Mouse (Mus musculus) kidney, embryonic 14.5 days (tissue): ENCODE data around the gene Spib. TPM values are rescaled to one million over a fixed set of nuclear protein-coding genes. Genes with fewer than 3 reads are reported as not detected.

Experiments used
- ATAC-seq: fragments of 200-750 bp; cut with Nextera tagmentation; 2 replicates; pipeline ENCODE4 v1.8.0; 2017; ENCODE audit warnings: moderate number of reproducible peaks, mild to moderate bottlenecking, moderate TSS enrichment, moderate library complexity; ENCODE audit not compliant: low FRiP score, low TSS enrichment
- H3K27ac ChIP-seq: fragments of 300-500 bp; sonication (generic); 2 replicates; pipeline ENCODE4 v1.5.1; 2014; ENCODE audit warnings: low read depth, mild to moderate bottlenecking, low read length, moderate library complexity, mixed read lengths
- H3K27me3 ChIP-seq: fragments of 300-500 bp; sonication (generic); 2 replicates; pipeline ENCODE4 v1.6.1; 2014; ENCODE audit warnings: mild to moderate bottlenecking, low read length; ENCODE audit not compliant: control insufficient read depth, insufficient read depth
- H3K36me3 ChIP-seq: fragments of 300-500 bp; sonication (generic); 2 replicates; pipeline ENCODE4 v1.6.1; 2014; ENCODE audit warnings: low read length, mixed read lengths; ENCODE audit not compliant: control insufficient read depth, insufficient read depth
- H3K4me1 ChIP-seq: fragments of 300-500 bp; sonication (generic); 2 replicates; pipeline ENCODE4 v1.6.1; 2014; ENCODE audit warnings: low read length, mixed read lengths; ENCODE audit not compliant: control insufficient read depth, insufficient read depth
- H3K4me2 ChIP-seq: fragments of 300-500 bp; sonication (generic); replicated peaks from 2 replicates; pipeline ENCODE4 v1.6.1; 2014; ENCODE audit warnings: low read depth, mild to moderate bottlenecking, low read length
- H3K4me3 ChIP-seq: fragments of 300-500 bp; sonication (generic); 2 replicates; pipeline ENCODE4 v1.5.1; 2014; ENCODE audit warnings: mild to moderate bottlenecking, low read length
- H3K9ac ChIP-seq: fragments of 300-500 bp; sonication (generic); 2 replicates; pipeline ENCODE4 v1.6.1; 2014; ENCODE audit warnings: low read depth, mild to moderate bottlenecking, low read length, moderate library complexity
- H3K9me3 ChIP-seq: fragments of 300-500 bp; sonication (generic); 2 replicates; pipeline ENCODE4 v1.6.1; 2016; ENCODE audit warnings: low read length; ENCODE audit not compliant: control insufficient read depth
- WGBS: fragments of 180-500 bp; shearing (Covaris S2); extraction: QIAGEN DNeasy Blood & Tissue Kit; methylation state at CpG from one replicate; pipeline ENCODE4 v1.1.7; 2014; 5-methylcytosine and 5-hydroxymethylcytosine counted together
- polyA plus RNA-seq: library from polyadenylated mRNA; unstranded; fragments of >200 nt; fragmentation: Nextera tagmentation; extraction: Ambion mirVana; gene quantifications from 2 replicates; pipeline ENCODE4 v1.2.1, GENCODE M21; 2014

Gene Spib
- polyA plus RNA-seq, 1 experiment from 2014 or later, result not detected

DNA sequence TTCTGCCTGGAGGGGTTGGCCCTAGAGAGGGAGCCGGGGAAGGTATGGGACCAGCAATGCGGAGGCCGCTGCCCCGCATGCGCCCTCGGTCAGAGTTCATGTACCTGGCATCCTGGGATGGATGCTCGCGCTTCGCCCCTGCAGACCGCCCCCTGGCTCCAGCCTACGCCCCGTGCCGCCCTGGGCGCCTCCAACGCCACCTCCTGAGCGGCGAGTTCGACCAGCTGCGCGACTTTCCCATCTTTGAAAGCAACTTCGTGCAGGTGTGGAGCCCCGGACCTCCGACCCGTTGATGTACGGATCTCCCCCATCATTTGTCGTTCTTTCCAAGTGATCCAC lies 35.1 kb downstream of the Spib start:
- peak overlapping the region; percentile 79 for H3K4me3 ChIP-seq
- under 1% methylated on average over 26 of the region's 26 CpGs for WGBS
- H3K27me3 ChIP-seq, result no peaks in the 10 kb centered on the region
- H3K9ac ChIP-seq, result peak overlapping the region; percentile 67
- peak overlapping the region; percentile 76; the same call in 1 of the 2 replicates for H3K27ac ChIP-seq
- peaks cover 5% of the 10 kb centered on the region; the same call in 1 of the 2 replicates for H3K4me1 ChIP-seq
- no peak for ATAC-seq
- H3K36me3 ChIP-seq, result peaks cover 16% of the 10 kb centered on the region
- H3K9me3 ChIP-seq, result no peaks in the 10 kb centered on the region
- H3K4me2 ChIP-seq, result peak overlapping the region; percentile 60

DNA sequence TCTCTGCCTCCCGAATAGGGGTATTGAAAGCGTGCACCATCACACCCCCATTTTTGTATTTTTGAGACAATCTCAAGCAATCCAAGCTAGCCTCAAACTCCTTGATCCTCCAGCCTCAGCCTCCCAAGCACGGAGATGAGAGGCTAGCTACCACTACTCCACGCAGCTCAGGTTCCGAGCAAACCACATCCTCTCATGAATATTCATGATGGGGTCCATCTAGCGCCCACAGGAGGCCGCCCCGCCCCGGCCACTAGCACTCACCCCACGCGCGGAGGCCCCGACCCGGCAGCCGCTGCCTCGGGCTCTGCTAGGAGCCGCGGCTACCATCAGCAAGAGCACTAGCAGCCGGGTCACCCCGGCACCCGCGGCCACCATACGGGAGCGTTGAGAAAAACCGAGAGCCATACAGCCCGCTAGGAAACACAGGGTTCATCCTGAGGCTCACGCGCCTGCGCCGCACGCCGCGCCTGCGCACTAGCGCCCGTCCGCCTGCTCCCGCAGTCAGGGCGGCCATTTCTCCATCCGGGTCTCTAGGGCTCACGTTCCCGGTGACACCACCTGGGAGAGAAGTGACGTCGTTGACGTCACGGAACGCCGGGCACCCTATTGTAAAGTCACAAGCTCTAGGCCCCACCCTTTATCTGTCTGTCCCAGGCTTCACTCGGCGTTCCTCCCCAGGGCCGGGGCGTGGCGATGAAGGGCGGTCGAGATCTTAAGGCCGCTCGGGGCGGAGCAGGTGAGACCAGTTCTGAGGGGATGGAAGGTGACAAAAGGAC lies 35.7 kb downstream of the Spib start, which contains the start of the genes Emc10 and Fam71e1:
Gene Emc10 (minus strand): TSS at position 538 of the 779 bp plus-strand sequence.
Gene Fam71e1 (plus strand): TSS at position 590 of the 779 bp plus-strand sequence.
- peak within 1 kb of the TSS; percentile 79 for H3K4me3 ChIP-seq
- H3K4me1 ChIP-seq, result peaks cover 5% of the 10 kb centered on the region; the same call in 1 of the 2 replicates
- H3K27me3 ChIP-seq, result no peaks in the 10 kb centered on the region
- peak within 1 kb of the TSS; percentile 87 for H3K27ac ChIP-seq
- no peaks in the 10 kb centered on the region for H3K9me3 ChIP-seq
- under 1% methylated on average over 58 of the region's 58 CpGs for WGBS
- peak within 1 kb of the TSS; percentile 60 for H3K4me2 ChIP-seq
- peak within 1 kb of the TSS; percentile 67 for H3K9ac ChIP-seq
- peak; percentile 97 for ATAC-seq
- H3K36me3 ChIP-seq, result peaks cover 21% of the 10 kb centered on the region

DNA sequence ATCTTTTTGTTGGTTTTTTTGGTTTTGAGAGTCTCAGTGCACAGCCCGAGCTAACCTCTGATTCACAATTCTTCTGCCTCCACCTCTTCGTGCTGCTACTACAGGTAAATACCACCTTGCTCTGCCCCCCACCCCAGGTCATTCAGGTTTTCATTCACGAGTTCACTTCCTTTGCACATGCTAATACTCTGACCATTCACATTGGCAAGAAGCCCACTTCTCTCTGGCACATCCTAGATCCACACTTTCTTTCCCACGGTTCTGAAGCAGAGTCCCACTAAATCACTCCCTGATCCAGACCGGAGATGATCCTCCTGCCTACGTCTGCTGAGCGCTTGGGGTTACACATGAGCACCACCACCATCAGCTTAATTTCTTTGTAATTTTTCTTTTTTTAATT lies 36.8 kb downstream of the Spib start:
- Histone ChIP-seq H3K9me3 (no peaks in the 10 kb centered on the region), H3K4me3 (peak overlapping the region; percentile 79; the same call in 1 of the 2 replicates), H3K4me1 (peaks cover 5% of the 10 kb centered on the region; the same call in 1 of the 2 replicates), H3K27ac (no peak overlapping the region), H3K9ac (peak overlapping the region; percentile 67; the same call in 1 of the 2 replicates), H3K4me2 (peak overlapping the region; percentile 60), H3K27me3 (no peaks in the 10 kb centered on the region), H3K36me3 (peaks cover 32% of the 10 kb centered on the region)
- WGBS, result 77% methylated on average over 7 of the region's 7 CpGs
- no peak for ATAC-seq

DNA sequence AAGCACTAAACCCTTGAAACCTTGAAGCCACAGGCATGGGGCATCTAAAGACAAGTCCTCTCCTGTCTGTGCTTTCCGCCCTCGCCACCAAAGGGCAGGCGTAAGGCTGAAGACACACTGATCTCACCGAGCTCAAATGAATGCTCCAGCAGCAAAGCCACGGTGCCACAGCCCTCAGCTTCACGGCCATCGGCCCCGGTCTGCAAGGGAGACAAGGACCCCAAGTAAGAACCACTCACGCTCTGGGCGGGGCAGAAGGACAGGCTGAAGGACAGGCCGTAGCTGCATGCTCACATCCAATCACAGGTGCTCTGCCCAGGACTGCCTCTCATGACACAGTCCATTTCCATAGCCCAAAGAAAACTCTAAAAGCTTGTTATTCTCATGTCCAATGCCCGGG lies 37.2 kb downstream of the Spib start:
- H3K4me2 ChIP-seq, result no peak overlapping the region
- peaks cover 5% of the 10 kb centered on the region; the same call in 1 of the 2 replicates for H3K4me1 ChIP-seq
- no peak overlapping the region for H3K9ac ChIP-seq
- no peaks in the 10 kb centered on the region for H3K27me3 ChIP-seq
- 97% methylated on average over 12 of the region's 12 CpGs for WGBS
- no peak for ATAC-seq
- no peak overlapping the region for H3K27ac ChIP-seq
- H3K36me3 ChIP-seq, result peaks cover 36% of the 10 kb centered on the region
- H3K4me3 ChIP-seq, result 0 out of 2 replicates have a peak overlapping the region, but pooled peaks have one; percentile 79
- no peaks in the 10 kb centered on the region for H3K9me3 ChIP-seq

DNA sequence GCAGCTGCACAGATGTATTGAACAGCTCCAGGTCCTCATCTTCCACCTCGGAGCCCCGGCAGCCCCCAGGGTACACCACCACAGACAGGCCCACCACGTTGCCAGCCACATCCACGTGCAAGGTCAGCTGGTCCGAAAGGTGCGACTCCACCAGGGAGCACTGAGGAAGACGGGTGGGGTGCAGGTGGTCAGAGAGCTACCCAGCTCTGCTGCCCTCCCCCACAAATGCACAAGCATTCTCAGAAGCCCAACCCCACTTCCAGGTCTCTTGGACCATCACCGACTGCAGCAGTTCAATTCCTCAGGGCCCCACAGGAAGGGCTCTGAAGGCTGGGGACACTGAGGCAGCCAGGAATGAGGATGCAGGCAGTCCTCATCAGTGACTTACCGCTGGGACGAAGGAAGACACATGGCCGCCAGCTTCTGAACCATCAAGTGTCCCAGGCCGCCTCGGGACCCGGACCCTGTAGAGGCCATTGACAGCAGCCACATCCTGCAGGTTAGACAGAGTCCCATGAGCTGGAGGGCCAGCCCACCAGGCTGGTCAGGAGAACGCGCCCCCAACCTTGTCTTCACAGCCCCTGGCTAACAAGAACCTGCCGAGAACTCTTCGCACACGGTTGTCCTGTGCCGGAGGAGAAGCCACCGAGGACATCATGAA lies 39.6 kb downstream of the Spib start:
- H3K9ac ChIP-seq, result no peak overlapping the region
- H3K27ac ChIP-seq, result no peak overlapping the region
- H3K4me1 ChIP-seq, result peaks cover 5% of the 10 kb centered on the region; the same call in 1 of the 2 replicates
- H3K36me3 ChIP-seq, result peaks cover 40% of the 10 kb centered on the region
- no peaks in the 10 kb centered on the region for H3K9me3 ChIP-seq
- no peak overlapping the region for H3K4me3 ChIP-seq
- H3K4me2 ChIP-seq, result no peak overlapping the region
- 95% methylated on average over 21 of the region's 21 CpGs for WGBS
- no peaks in the 10 kb centered on the region for H3K27me3 ChIP-seq
- ATAC-seq, result no peak

DNA sequence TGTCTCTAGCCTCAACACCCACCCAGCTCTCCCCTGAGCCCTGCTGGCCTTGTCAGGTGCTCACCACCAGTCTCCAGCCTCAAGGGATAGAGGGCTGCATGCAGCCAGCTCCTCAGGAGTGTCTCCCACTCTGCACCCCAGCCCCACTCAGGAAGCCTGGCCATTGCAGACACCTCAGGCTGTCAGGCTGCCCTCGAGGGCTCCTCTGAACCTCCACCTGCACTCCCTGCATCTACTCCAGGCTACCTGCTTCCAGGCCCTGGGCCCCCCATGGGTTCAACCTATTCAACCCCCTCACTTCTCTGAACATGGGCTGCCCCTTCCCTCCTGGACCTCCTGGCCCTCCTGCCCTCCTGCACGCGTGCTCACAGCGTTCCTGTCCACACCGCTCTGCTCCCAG lies 40.5 kb downstream of the Spib start:
- ATAC-seq, result no peak
- Histone ChIP-seq H3K9ac (no peak overlapping the region), H3K36me3 (peaks cover 40% of the 10 kb centered on the region), H3K9me3 (no peaks in the 10 kb centered on the region), H3K27me3 (no peaks in the 10 kb centered on the region), H3K4me2 (no peak overlapping the region), H3K4me3 (no peak overlapping the region), H3K27ac (no peak overlapping the region), H3K4me1 (peaks cover 5% of the 10 kb centered on the region; the same call in 1 of the 2 replicates)
- 95% methylated on average over 5 of the region's 5 CpGs for WGBS

DNA sequence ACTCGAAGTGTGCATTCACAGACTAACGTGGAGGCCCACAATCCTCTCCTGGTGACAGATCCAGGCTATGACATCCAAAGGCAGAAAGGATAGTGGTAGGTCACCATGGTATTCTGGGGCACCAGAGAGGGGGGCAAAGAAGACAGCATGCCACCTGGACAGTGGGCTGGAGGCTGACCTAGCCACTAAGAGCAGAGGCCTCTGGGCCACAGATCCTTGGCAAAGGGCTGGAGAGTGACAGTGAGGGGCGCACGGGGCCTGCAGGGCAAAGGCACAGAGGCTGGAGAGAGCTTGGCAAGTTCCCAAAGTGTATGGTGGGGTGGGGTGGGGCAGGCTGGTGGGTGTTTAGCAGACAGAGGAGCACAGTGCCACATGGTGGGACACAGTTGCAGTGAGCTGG lies 41.6 kb downstream of the Spib start:
- Histone ChIP-seq H3K4me1 (peaks cover under 1% of the 10 kb centered on the region; the same call in 1 of the 2 replicates), H3K9ac (no peak overlapping the region), H3K9me3 (no peaks in the 10 kb centered on the region), H3K4me3 (no peak overlapping the region), H3K4me2 (no peak overlapping the region), H3K36me3 (peaks cover 40% of the 10 kb centered on the region), H3K27me3 (no peaks in the 10 kb centered on the region), H3K27ac (no peak overlapping the region)
- ATAC-seq, result no peak
- 92% methylated on average over 4 of the region's 4 CpGs for WGBS

DNA sequence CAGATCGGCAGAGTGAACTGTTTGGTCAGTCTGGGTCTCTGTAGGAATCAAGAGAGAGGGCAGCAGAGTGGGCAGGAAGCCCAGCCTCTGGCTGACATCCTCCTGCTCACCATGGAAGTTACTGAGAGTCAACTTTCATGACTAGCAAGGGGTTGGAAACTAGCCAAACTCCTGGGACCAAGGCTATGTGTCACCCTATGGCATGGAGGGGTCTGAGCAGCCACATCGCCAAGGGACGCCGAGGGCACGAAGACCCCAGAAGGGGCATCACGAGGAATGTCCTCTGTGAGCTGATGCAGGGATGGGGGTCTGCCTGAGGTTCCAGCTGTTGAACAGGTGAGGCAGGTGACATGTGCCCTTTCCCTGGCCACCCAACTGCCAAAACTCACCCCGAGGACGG lies 43.3 kb downstream of the Spib start:
- Histone ChIP-seq H3K27me3 (no peaks in the 10 kb centered on the region), H3K4me3 (no peak overlapping the region), H3K4me1 (no peaks in the 10 kb centered on the region), H3K4me2 (no peak overlapping the region), H3K9me3 (no peaks in the 10 kb centered on the region), H3K36me3 (peaks cover 40% of the 10 kb centered on the region), H3K27ac (no peak overlapping the region), H3K9ac (no peak overlapping the region)
- WGBS, result 93% methylated on average over 7 of the region's 8 CpGs
- ATAC-seq, result no peak

DNA sequence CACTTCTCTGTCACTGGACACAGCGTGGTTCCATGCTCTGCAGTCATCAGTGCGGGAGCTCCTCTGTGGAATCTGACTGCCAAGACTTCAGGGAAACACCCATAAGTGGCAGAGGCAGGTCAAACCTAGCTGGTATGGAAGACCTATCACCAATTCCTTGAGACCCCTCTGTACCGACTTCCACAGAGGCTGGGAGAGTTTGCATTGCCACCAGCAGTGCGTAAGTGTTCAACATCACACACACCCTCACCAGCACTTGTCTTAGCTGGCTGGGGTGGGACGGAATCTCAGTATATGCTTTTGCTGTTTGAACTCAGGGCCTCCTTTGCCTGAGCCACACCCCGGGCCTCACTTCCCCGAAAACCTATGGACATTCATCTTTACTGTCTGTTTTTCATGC lies 43.9 kb downstream of the Spib start:
- H3K4me2 ChIP-seq, result no peak overlapping the region
- WGBS, result 92% methylated on average over 7 of the region's 7 CpGs

More for the DNA sequence above, 43.9 kb downstream of the Spib start:
- H3K9ac ChIP-seq, result no peak overlapping the region
- H3K27me3 ChIP-seq, result no peaks in the 10 kb centered on the region
- peaks cover 36% of the 10 kb centered on the region for H3K36me3 ChIP-seq
- H3K4me3 ChIP-seq, result no peak overlapping the region
- no peaks in the 10 kb centered on the region for H3K9me3 ChIP-seq
- H3K4me1 ChIP-seq, result no peaks in the 10 kb centered on the region
- no peak for ATAC-seq
- no peak overlapping the region for H3K27ac ChIP-seq
